Mouse (Mus musculus): Measurements from ENCODE around the gene Rpl37. TPM values are rescaled to one million over a fixed set of nuclear protein-coding genes. Genes with fewer than 3 reads are reported as not detected.

Gene Rpl37
- polyA plus RNA-seq, 1 experiment from 2014 or later = 471 TPM

DNA sequence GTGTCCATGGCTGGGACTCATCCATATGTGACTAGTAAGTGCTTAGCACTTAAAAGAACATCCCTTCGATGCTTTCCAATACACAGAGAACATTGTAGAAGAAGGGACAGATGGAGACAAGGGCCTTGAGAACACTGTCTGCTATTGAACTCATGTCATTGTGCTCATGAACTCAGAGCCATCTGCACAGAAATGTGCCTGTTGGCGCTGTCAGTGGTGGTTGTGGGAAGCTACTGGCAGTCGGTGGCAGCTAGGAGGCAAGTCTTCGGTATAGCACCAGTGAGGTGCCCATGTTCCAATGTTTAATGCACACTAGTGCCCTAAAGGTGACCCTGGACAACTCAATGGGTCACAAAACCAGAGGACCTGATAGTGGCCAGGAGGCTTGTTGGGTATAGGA, 14.1 kb upstream of the Rpl37 start:
- 91% methylated on average over 4 of the region's 4 CpGs for WGBS
- no peaks in the 10 kb centered on the region for H3K36me3 ChIP-seq (ENCODE audit: control insufficient read depth, insufficient read depth, low read length)
- ATAC-seq (replicated peaks; ENCODE audit: low FRiP score) (no peak), DNase-seq (ENCODE audit: low spot score) (no peak)
- no peak overlapping the region for H3K4me2 ChIP-seq (ENCODE audit: low read depth, low read length, severe bottlenecking)
- H3K9ac ChIP-seq (ENCODE audit: low read length) = no peak overlapping the region
- H3K27me3 ChIP-seq (ENCODE audit: control insufficient read depth, insufficient read depth, low read length) = no peaks in the 10 kb centered on the region
- no peaks in the 10 kb centered on the region for H3K9me3 ChIP-seq (ENCODE audit: control insufficient read depth, low read length)
- H3K27ac ChIP-seq (ENCODE audit: low read depth, low read length) = no peak overlapping the region
- no peaks in the 10 kb centered on the region for H3K4me1 ChIP-seq (replicated peaks; ENCODE audit: control insufficient read depth, insufficient read depth, low read length)
- no peak overlapping the region for H3K4me3 ChIP-seq (ENCODE audit: low read depth, low read length)

DNA sequence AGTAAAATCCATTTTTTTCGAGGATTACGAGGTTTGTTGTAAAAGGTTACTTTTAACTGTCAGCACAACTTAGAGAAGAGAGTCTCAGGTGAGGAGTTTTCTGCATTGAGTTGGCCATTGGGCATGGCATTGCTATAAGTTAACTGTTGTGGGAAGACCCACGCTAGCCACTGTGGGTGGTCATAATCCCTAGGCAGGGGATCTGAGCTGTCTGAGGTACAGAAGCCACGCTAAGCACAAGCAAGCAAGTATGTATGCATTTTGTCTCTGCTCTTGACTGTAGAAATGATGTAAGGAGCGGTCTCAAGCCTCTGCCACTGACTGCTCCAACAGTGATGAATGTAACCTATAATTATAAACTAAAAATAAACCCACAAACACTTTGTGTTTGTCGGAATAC, 10.6 kb upstream of the Rpl37 start:
- ATAC-seq (replicated peaks; ENCODE audit: low FRiP score) (no peak), DNase-seq (ENCODE audit: low spot score) (no peak)
- no peaks in the 10 kb centered on the region for H3K9me3 ChIP-seq (ENCODE audit: control insufficient read depth, low read length)
- H3K4me1 ChIP-seq (replicated peaks; ENCODE audit: control insufficient read depth, insufficient read depth, low read length) = no peaks in the 10 kb centered on the region
- H3K4me3 ChIP-seq (ENCODE audit: low read depth, low read length) = no peak overlapping the region
- H3K4me2 ChIP-seq (ENCODE audit: low read depth, low read length, severe bottlenecking) = no peak overlapping the region
- no peak overlapping the region for H3K27ac ChIP-seq (ENCODE audit: low read depth, low read length)
- no peaks in the 10 kb centered on the region for H3K36me3 ChIP-seq (ENCODE audit: control insufficient read depth, insufficient read depth, low read length)
- no peak overlapping the region for H3K9ac ChIP-seq (ENCODE audit: low read length)
- 78% methylated on average over 6 of the region's 6 CpGs for WGBS
- H3K27me3 ChIP-seq (ENCODE audit: control insufficient read depth, insufficient read depth, low read length) = no peaks in the 10 kb centered on the region

DNA sequence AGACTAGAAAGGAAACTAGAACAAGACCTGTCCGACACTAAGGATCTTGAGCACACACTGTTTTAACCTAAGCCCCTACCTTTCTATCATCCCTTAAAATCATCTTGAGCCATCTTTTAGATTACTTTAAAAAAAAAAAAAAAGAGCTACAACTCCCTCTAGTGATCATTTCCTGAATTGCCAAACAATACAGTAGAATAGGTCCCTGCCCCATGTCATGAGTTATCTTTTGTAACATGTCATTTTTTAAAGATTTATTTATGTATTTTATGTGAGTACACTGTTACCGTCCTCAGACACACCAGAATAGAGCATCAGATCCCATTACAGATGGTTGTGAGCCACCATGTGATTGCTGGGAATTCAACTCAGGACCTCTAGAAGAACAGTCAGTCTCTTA, 10.2 kb upstream of the Rpl37 start:
- DNase-seq (ENCODE audit: low spot score) (no peak), ATAC-seq (replicated peaks; ENCODE audit: low FRiP score) (no peak)
- H3K4me3 ChIP-seq (ENCODE audit: low read depth, low read length) = no peak overlapping the region
- no peaks in the 10 kb centered on the region for H3K4me1 ChIP-seq (replicated peaks; ENCODE audit: control insufficient read depth, insufficient read depth, low read length)
- H3K9ac ChIP-seq (ENCODE audit: low read length) = no peak overlapping the region
- 57% methylated on average over 2 of the region's 2 CpGs for WGBS
- H3K9me3 ChIP-seq (ENCODE audit: control insufficient read depth, low read length) = no peaks in the 10 kb centered on the region
- no peak overlapping the region for H3K4me2 ChIP-seq (ENCODE audit: low read depth, low read length, severe bottlenecking)
- H3K27me3 ChIP-seq (ENCODE audit: control insufficient read depth, insufficient read depth, low read length) = no peaks in the 10 kb centered on the region
- H3K36me3 ChIP-seq (ENCODE audit: control insufficient read depth, insufficient read depth, low read length) = no peaks in the 10 kb centered on the region
- H3K27ac ChIP-seq (ENCODE audit: low read depth, low read length) = no peak overlapping the region

DNA sequence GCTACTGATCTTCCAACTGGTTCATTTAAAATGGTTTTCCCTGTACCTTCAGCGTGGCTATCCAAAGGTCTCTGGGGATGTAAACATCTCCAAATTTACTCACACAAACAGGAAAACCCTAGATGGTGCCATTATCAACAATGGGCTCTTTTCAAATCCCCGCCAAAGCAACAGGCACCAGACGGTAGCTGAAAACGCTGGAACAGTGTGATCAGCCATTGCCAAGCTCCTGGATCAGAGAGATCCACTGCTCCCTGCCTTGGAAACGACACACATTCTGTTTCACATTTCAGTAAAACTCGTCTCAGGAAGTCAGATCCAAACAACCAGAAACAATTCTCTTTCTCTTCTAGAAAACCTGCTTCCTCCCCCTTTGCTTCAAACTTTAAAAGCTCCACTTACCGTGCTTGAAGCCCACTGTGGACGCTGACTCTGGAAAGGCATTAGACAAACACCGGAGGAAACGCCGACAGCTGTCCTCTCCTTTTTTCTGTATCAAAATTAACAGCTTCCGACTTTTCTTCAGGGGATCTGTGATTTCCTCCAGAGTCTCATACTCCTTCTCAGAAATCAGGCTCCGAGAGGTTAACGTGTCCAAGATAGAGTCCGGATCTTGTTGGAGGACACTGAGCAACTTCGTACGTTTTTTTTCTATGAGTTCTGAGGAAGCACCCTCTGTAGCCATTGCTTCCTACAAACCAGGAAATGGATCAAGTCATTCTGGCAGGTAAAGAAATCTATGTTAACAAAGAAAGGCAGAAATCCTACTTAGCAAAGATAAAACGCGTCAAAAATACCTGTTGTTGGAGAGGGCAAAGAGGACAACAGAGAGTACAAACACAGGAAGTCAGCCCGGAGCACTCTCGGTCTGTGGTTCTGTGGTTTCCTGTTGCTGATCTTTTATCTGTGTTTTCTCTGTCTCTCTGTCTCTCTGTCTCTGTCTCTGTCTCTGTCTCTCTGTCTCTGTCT, 8.5 kb upstream of the Rpl37 start, which contains the start of gene Card6:
Gene Card6 (minus strand): TSS at position 854 of the 969 bp plus-strand sequence.
- Histone ChIP-seq H3K9ac (ENCODE audit: low read length) (no peak within 1 kb of the TSS), H3K4me3 (ENCODE audit: low read depth, low read length) (no peak within 1 kb of the TSS)

DNA sequence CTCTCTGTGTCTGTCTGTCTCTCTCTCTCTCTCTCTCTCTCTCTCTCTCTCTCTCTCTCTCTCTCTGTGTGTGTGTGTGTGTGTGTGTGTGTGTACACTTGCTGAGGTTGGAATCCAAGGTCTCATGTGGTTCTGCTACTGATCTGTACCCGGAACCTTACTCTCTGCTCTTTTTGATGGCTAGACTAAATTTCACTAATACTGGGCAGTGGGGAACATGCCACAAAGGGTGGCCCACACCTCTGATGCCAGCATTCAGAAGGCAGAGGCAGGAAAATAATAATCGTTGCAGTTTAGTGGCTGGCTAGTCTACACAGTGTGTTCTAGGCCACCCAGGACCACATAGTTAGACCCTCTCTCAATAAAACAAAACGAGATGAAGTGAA, 7.8 kb upstream of the Rpl37 start:
- WGBS = 88% methylated on average over 3 of the region's 3 CpGs
- no peak overlapping the region for H3K9ac ChIP-seq (ENCODE audit: low read length)

More for the DNA sequence above, 8.5 kb upstream of the Rpl37 start, which contains the start of gene Card6:
- Histone ChIP-seq H3K4me1 (replicated peaks; ENCODE audit: control insufficient read depth, insufficient read depth, low read length) (no peaks in the 10 kb centered on the region), H3K36me3 (ENCODE audit: control insufficient read depth, insufficient read depth, low read length) (no peaks in the 10 kb centered on the region), H3K4me2 (ENCODE audit: low read depth, low read length, severe bottlenecking) (no peak within 1 kb of the TSS), H3K9me3 (ENCODE audit: control insufficient read depth, low read length) (no peaks in the 10 kb centered on the region), H3K27me3 (ENCODE audit: control insufficient read depth, insufficient read depth, low read length) (no peaks in the 10 kb centered on the region), H3K27ac (ENCODE audit: low read depth, low read length) (no peak within 1 kb of the TSS)
- ATAC-seq (replicated peaks; ENCODE audit: low FRiP score) = no peak
- 77% methylated on average over 21 of the region's 21 CpGs for WGBS
- DNase-seq (ENCODE audit: low spot score) = no peak

DNA sequence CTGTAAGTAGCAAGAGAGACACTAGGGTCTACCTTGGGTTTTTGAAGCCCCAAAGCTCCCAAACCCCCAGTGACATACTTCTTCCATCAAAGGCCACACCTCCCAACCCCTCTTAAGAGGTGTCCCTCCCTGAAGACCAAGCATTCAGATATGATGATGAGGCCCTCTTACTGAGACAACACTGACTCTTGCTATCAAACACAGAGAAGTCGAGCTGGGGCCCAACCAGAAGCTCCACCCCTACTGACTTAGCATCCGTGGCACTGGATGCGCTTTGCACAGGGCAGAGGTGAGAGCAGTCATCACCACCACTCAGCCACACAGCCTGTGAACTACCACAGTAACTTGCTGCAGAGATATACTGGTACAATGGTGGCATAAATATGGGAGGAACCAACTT, 3.8 kb upstream of the Rpl37 start:
- Histone ChIP-seq H3K9ac (ENCODE audit: low read length) (no peak overlapping the region), H3K4me2 (ENCODE audit: low read depth, low read length, severe bottlenecking) (no peak overlapping the region), H3K9me3 (ENCODE audit: control insufficient read depth, low read length) (no peaks in the 10 kb centered on the region), H3K36me3 (ENCODE audit: control insufficient read depth, insufficient read depth, low read length) (no peaks in the 10 kb centered on the region; the same call in 1 of the 2 replicates), H3K4me3 (ENCODE audit: low read depth, low read length) (no peak overlapping the region), H3K4me1 (replicated peaks; ENCODE audit: control insufficient read depth, insufficient read depth, low read length) (peaks cover under 1% of the 10 kb centered on the region; the same call in 1 of the 2 replicates), H3K27me3 (ENCODE audit: control insufficient read depth, insufficient read depth, low read length) (no peaks in the 10 kb centered on the region), H3K27ac (ENCODE audit: low read depth, low read length) (no peak overlapping the region)
- DNase-seq (ENCODE audit: low spot score) = no peak
- no peak for ATAC-seq (replicated peaks; ENCODE audit: low FRiP score)
- WGBS = 82% methylated on average over 3 of the region's 3 CpGs

More for the DNA sequence above, 7.8 kb upstream of the Rpl37 start:
- H3K27me3 ChIP-seq (ENCODE audit: control insufficient read depth, insufficient read depth, low read length) = no peaks in the 10 kb centered on the region
- no peak overlapping the region for H3K4me2 ChIP-seq (ENCODE audit: low read depth, low read length, severe bottlenecking)
- no peak for DNase-seq (ENCODE audit: low spot score)
- no peak for ATAC-seq (replicated peaks; ENCODE audit: low FRiP score)
- no peaks in the 10 kb centered on the region for H3K4me1 ChIP-seq (replicated peaks; ENCODE audit: control insufficient read depth, insufficient read depth, low read length)
- H3K9me3 ChIP-seq (ENCODE audit: control insufficient read depth, low read length) = no peaks in the 10 kb centered on the region
- no peak overlapping the region for H3K27ac ChIP-seq (ENCODE audit: low read depth, low read length)
- H3K36me3 ChIP-seq (ENCODE audit: control insufficient read depth, insufficient read depth, low read length) = no peaks in the 10 kb centered on the region
- no peak overlapping the region for H3K4me3 ChIP-seq (ENCODE audit: low read depth, low read length)

DNA sequence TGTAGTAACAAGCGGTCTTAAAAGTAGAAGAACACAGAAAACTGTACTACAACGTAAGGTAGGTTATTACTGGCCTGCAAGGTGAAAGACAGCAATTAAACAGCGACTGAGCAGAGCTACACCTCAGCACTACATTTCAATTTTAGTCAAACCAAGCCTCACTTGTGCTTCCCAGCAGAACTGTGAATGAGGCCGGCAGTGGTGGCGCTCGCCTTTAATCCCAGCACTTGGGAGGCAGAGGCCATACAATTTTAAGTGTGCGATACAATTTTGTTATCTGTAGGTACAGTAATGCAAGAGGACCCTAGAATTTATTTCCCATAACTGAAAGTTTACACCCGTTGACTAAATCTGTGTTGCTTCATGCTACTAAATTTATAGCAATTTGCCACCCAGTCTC, 1.3 kb upstream of the Rpl37 start:
- no peak for DNase-seq (ENCODE audit: low spot score)
- 68% methylated on average over 8 of the region's 8 CpGs for WGBS
- Histone ChIP-seq H3K27me3 (ENCODE audit: control insufficient read depth, insufficient read depth, low read length) (no peaks in the 10 kb centered on the region), H3K9me3 (ENCODE audit: control insufficient read depth, low read length) (no peaks in the 10 kb centered on the region), H3K4me1 (replicated peaks; ENCODE audit: control insufficient read depth, insufficient read depth, low read length) (peaks cover 5% of the 10 kb centered on the region; the same call in 1 of the 2 replicates), H3K9ac (ENCODE audit: low read length) (peak overlapping the region; percentile 68), H3K36me3 (ENCODE audit: control insufficient read depth, insufficient read depth, low read length) (peaks cover 15% of the 10 kb centered on the region), H3K4me2 (ENCODE audit: low read depth, low read length, severe bottlenecking) (peak overlapping the region; percentile 57), H3K4me3 (ENCODE audit: low read depth, low read length) (peak overlapping the region; percentile 89), H3K27ac (ENCODE audit: low read depth, low read length) (peak overlapping the region; percentile 58; the same call in 1 of the 2 replicates)
- no peak for ATAC-seq (replicated peaks; ENCODE audit: low FRiP score)

DNA sequence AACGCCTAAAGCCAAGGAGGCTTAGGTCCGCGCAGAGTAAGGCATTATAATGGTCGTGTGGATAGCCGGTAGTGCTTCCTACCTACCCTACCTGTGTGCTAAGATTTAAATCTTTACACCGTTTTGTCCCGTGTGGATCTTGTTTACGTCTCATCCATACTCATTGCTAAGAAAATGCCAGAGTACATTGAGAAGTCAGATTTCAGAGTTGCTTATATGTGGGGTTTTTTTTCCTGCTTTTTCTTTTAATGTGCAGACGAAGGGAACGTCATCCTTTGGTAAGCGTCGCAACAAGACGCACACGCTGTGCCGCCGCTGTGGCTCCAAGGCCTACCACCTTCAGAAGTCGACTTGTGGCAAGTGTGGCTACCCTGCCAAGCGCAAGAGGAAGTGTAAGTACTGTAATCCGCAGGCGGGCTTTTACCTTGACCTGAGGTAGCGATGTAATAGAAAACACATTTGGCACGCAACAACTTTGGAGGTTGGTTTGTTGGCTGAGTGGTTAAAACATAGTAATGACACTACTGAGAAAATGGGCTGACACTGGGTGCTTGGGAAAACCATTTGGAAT, 671 bp downstream of the Rpl37 start:
- no peaks in the 10 kb centered on the region for H3K9me3 ChIP-seq (ENCODE audit: control insufficient read depth, low read length)
- peak overlapping the region; percentile 89 for H3K4me3 ChIP-seq (ENCODE audit: low read depth, low read length)
- H3K4me1 ChIP-seq (replicated peaks; ENCODE audit: control insufficient read depth, insufficient read depth, low read length) = peaks cover 5% of the 10 kb centered on the region; the same call in 1 of the 2 replicates
- no peaks in the 10 kb centered on the region for H3K27me3 ChIP-seq (ENCODE audit: control insufficient read depth, insufficient read depth, low read length)
- no peak for DNase-seq (ENCODE audit: low spot score)
- peak overlapping the region; percentile 74 for H3K4me2 ChIP-seq (ENCODE audit: low read depth, low read length, severe bottlenecking)
- 2% methylated on average over 22 of the region's 22 CpGs for WGBS
- peak overlapping the region; percentile 96 for H3K9ac ChIP-seq (ENCODE audit: low read length)
- H3K27ac ChIP-seq (ENCODE audit: low read depth, low read length) = peak overlapping the region; percentile 75
- no peak; the same call in 1 of the 2 replicates for ATAC-seq (replicated peaks; ENCODE audit: low FRiP score)
- peaks cover 20% of the 10 kb centered on the region for H3K36me3 ChIP-seq (ENCODE audit: control insufficient read depth, insufficient read depth, low read length)
